Mouse (Mus musculus) stomach, postnatal 0 days (tissue): ENCODE data around the gene Smim22.

Source experiments
- CTCF ChIP-seq: IDR thresholded peaks from 2 replicates; pipeline ENCODE4 v1.5.1; 2016; ENCODE audit warnings: antibody characterized with exemption, low read depth, mild to moderate bottlenecking, moderate library complexity
- EP300 ChIP-seq: optimal IDR thresholded peaks from 2 replicates; pipeline ENCODE3; 2016; ENCODE audit warnings: antibody characterized with exemption

DNA sequence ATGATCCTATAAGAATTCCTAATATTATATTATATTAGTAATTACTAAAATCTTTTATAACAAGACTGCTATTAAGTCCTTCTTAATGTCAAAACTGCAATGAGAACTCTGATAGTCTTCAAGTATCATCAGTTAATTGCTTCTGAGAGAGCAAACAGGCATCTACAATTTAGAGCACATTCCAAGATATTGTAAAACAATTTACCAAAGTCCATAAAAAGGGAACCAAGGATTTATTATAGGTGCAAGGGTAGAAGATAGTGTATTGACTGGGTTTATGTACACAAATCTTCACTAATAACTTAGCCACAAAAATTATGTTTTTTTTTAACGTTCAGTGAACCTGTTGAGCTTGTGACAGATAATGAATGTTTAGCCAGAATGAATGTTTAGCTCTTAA is 8.1 kb upstream of the Smim22 start:
- TF ChIP-seq EP300 (no peak), CTCF (no peak)
